Mouse (Mus musculus): Measurements from ENCODE around the gene Adck2. TPM values are rescaled to one million over a fixed set of nuclear protein-coding genes. Genes with fewer than 3 reads are reported as not detected.

Adck2 gene
- total and polyA plus RNA-seq, 3 experiments: 4.8 to 17.7 (median 16.5) TPM

DNA sequence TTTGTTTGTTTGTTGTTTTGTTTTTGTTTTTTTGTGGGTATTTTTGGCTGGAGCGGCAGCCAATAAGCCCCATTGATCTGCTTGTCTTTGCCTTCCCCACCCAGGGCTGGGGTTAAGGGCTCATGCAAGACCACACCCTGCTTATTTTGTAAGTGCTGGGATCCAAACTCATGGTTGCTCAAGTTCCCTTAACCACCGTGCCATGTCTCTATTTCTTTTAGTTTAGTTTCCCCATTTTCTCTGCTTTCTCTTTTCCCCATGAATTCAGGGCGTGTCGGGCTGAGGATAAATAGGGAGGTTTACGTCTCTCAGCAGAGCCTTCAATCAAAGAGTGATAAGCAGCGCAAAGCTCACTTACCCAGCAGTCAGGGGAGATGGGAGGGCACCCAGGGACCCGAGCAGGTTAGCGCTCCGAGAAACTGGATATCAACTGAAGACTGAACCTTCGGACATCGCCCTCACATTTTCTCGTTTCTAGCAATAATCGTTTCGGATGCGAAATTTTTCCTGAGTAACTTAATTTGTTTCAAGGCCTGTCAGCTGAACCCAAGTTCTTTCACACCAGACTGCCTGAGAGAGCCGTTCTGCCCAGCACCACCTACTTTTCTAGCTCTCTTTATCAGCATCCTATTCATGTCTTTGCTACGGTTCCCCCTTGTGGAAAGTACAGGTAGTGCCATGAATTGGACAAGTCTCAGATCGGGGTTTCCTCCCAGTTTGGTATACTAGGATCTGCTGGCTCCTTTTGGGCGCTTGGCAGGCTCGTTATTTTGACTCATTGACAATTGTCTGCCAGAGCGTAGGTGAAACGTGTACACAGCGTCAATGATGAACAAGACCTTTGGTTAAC lies 11.3 kb upstream of the Adck2 start:
- no peaks in the 10 kb centered on the region for H3K79me2 ChIP-seq (replicated peaks; ENCODE audit: control insufficient read depth, extremely low read depth, insufficient read depth, poor library complexity, severe bottlenecking)
- no peak overlapping the region for H3K4me3 ChIP-seq (replicated peaks in 1 of 3; ENCODE audit: low read depth in 2 of 3, low read length in 2 of 3, poor library complexity in 1 of 3)
- no peak overlapping the region for H3K27ac ChIP-seq (ENCODE audit: insufficient read depth, low read depth)
- H3K27me3 ChIP-seq (replicated peaks): peaks cover 7% of the 10 kb centered on the region
- H3K9ac ChIP-seq (ENCODE audit: insufficient read depth, low read depth): no peak overlapping the region
- dilution Hi-C loops (cut with MboI; ENCODE audit: extremely low pct_ligation_motif_present, extremely low pct_unique_long_range_greater_than_20kb, low sequenced_read_pairs): loop anchor here (25.0 kb wide), 1 partner anchor 100 kb away; no protein-coding TSS in a partner anchor
- TF ChIP-seq SMC3 (IDR thresholded peaks at IDR 0.05; ENCODE audit: low read depth, low read length) (peak; percentile 97), PAX5 (IDR thresholded peaks at IDR 0.05; ENCODE audit: low read length) (no peak), ZC3H11A (IDR thresholded peaks at IDR 0.05; ENCODE audit: low read depth, low read length) (peak; percentile 76), JUND (conservative IDR thresholded peaks at IDR 0.05; ENCODE audit: low read depth, low read length) (no peak; the same call in 1 of the 2 replicates), CTCF (conservative IDR thresholded peaks at IDR 0.05 in 1 of 2, IDR thresholded peaks at IDR 0.05 in 1 of 2; ENCODE audit: low read depth in 2 of 2, low read length in 2 of 2) (peak; percentile 58 to 97), BHLHE40 (IDR thresholded peaks at IDR 0.05; ENCODE audit: low read depth, low read length) (no peak), IRF4 (IDR thresholded peaks at IDR 0.05; ENCODE audit: low read depth, low read length) (peak; percentile 47; the same call in 1 of the 2 replicates), MYC (IDR thresholded peaks at IDR 0.05; ENCODE audit: low read depth, low read length) (0 out of 2 replicates have a peak, but pooled peaks have one; percentile 23), SIN3A (IDR thresholded peaks at IDR 0.05; ENCODE audit: low read length) (0 out of 2 replicates have a peak, but pooled peaks have one; percentile 40), RAD21 (IDR thresholded peaks at IDR 0.05; ENCODE audit: low read depth, low read length) (peak; percentile 94), MEF2A (IDR thresholded peaks at IDR 0.05; ENCODE audit: borderline replicate concordance, low read depth, low read length) (no peak)
- H3K9me3 ChIP-seq (replicated peaks; ENCODE audit: low read length): no peaks in the 10 kb centered on the region
- peak; percentile 88 for DNase-seq (ENCODE audit: extremely low read depth)
- in situ Hi-C loops (cut with MboI; ENCODE audit: low pct_ligation_motif_present, low pct_unique_long_range_greater_than_20kb, low sequenced_read_pairs): loop anchor here (10.0 kb wide), 1 partner anchor 222 kb away; no protein-coding TSS in a partner anchor
- no peak overlapping the region for H3K4me2 ChIP-seq (ENCODE audit: insufficient read depth, low read depth, poor library complexity, severe bottlenecking)
- peaks cover 0 to 11% of the 10 kb centered on the region in 2 experiments; a peak in 2 of 4 replicates for H3K4me1 ChIP-seq (ENCODE audit: control insufficient read depth in 1 of 2, insufficient read depth in 2 of 2)
- H3K36me3 ChIP-seq (replicated peaks in 1 of 2; ENCODE audit: control insufficient read depth in 1 of 2, insufficient read depth in 1 of 2, low read length in 1 of 2): no peaks in the 10 kb centered on the region

DNA sequence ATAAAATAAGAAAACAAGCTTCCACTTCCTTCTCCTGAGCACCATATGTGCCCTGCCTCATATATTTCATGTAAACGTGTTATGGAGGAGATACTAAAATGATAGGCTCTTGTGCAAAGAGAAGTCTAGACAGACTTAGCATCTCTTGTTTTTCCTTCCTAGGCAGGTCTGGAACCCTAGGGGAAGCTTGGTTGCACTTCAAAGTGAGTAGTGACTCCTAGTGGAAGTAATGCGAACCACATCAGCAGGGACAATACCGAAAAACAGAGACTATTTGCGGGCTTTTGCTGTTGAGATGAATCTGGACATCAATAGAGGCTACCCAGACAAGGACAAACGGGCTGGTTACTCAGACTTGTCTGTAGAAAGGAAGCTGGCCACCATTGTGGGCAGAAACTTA lies 6.1 kb upstream of the Adck2 start:
- in situ Hi-C loops (cut with MboI; ENCODE audit: low pct_ligation_motif_present, low pct_unique_long_range_greater_than_20kb, low sequenced_read_pairs): loop anchor here (5.0 to 10.0 kb wide), 2 partner anchors 100 to 217 kb away; no protein-coding TSS in a partner anchor
- no peaks in the 10 kb centered on the region for H3K27me3 ChIP-seq (replicated peaks)
- H3K36me3 ChIP-seq (replicated peaks in 1 of 2; ENCODE audit: control insufficient read depth in 1 of 2, insufficient read depth in 1 of 2, low read length in 1 of 2): no peaks in the 10 kb centered on the region
- H3K4me3 ChIP-seq (replicated peaks in 1 of 3; ENCODE audit: low read depth in 2 of 3, low read length in 2 of 3, poor library complexity in 1 of 3): no peak overlapping the region
- no peak overlapping the region for H3K4me2 ChIP-seq (ENCODE audit: insufficient read depth, low read depth, poor library complexity, severe bottlenecking)
- TF ChIP-seq IRF4 (IDR thresholded peaks at IDR 0.05; ENCODE audit: low read depth, low read length) (peak; percentile 57; the same call in 1 of the 2 replicates), CTCF (conservative IDR thresholded peaks at IDR 0.05 in 1 of 2, IDR thresholded peaks at IDR 0.05 in 1 of 2; ENCODE audit: low read depth in 2 of 2, low read length in 2 of 2) (peak; percentile 79 to 98), SIN3A (IDR thresholded peaks at IDR 0.05; ENCODE audit: low read length) (peak; percentile 53; the same call in 1 of the 2 replicates), RCOR1 (conservative IDR thresholded peaks at IDR 0.05; ENCODE audit: low read depth, low read length) (0 out of 2 replicates have a peak, but pooled peaks have one; percentile 37), MEF2A (IDR thresholded peaks at IDR 0.05; ENCODE audit: borderline replicate concordance, low read depth, low read length) (peak; percentile 30; the same call in 1 of the 2 replicates), MYC (IDR thresholded peaks at IDR 0.05; ENCODE audit: low read depth, low read length) (peak; percentile 53; the same call in 1 of the 2 replicates), JUND (conservative IDR thresholded peaks at IDR 0.05; ENCODE audit: low read depth, low read length) (0 out of 2 replicates have a peak, but pooled peaks have one; percentile 41), SMC3 (IDR thresholded peaks at IDR 0.05; ENCODE audit: low read depth, low read length) (peak; percentile 91), NELFE (IDR thresholded peaks at IDR 0.05; ENCODE audit: low read depth, low read length) (peak; percentile 59; the same call in 1 of the 2 replicates), EP300 (IDR thresholded peaks at IDR 0.05; ENCODE audit: low read length) (no peak; the same call in 1 of the 2 replicates), RAD21 (IDR thresholded peaks at IDR 0.05; ENCODE audit: low read depth, low read length) (peak; percentile 96), POLR2A (IDR thresholded peaks at IDR 0.05; ENCODE audit: low read depth, low read length) (no peak), CHD1 (IDR thresholded peaks at IDR 0.05; ENCODE audit: low read depth, low read length) (no peak), MAFK (IDR thresholded peaks at IDR 0.05; ENCODE audit: insufficient replicate concordance, low read length) (0 out of 2 replicates have a peak, but pooled peaks have one; percentile 34), ZC3H11A (IDR thresholded peaks at IDR 0.05; ENCODE audit: low read depth, low read length) (peak; percentile 78), E2F4 (IDR thresholded peaks at IDR 0.05; ENCODE audit: insufficient replicate concordance, low read depth, low read length) (peak; percentile 67; the same call in 1 of the 2 replicates), HCFC1 (IDR thresholded peaks at IDR 0.05; ENCODE audit: low read depth, low read length) (0 out of 2 replicates have a peak, but pooled peaks have one; percentile 23), JUN (IDR thresholded peaks at IDR 0.05; ENCODE audit: insufficient read depth, low read depth, low read length) (no peak), ZNF384 (IDR thresholded peaks at IDR 0.05; ENCODE audit: low read depth, low read length) (peak; percentile 56)
- dilution Hi-C loops (cut with MboI; ENCODE audit: extremely low pct_ligation_motif_present, extremely low pct_unique_long_range_greater_than_20kb, low sequenced_read_pairs): loop anchor here (25.0 kb wide), 1 partner anchor 105 kb away; no protein-coding TSS in a partner anchor
- no peaks in the 10 kb centered on the region for H3K79me2 ChIP-seq (replicated peaks; ENCODE audit: control insufficient read depth, extremely low read depth, insufficient read depth, poor library complexity, severe bottlenecking)
- H3K4me1 ChIP-seq (ENCODE audit: control insufficient read depth in 1 of 2, insufficient read depth in 2 of 2): peaks cover 0 to 3% of the 10 kb centered on the region in 2 experiments; a peak in 1 of 4 replicates
- H3K9me3 ChIP-seq (replicated peaks; ENCODE audit: low read length): no peaks in the 10 kb centered on the region
- no peak overlapping the region for H3K27ac ChIP-seq (ENCODE audit: insufficient read depth, low read depth)
- peak; percentile 66 for DNase-seq (ENCODE audit: extremely low read depth)
- H3K9ac ChIP-seq (ENCODE audit: insufficient read depth, low read depth): no peak overlapping the region

Measured in CH12.LX (cell line).